Mouse (Mus musculus): Measurements from ENCODE around the gene Dock4. TPM values are rescaled to one million over a fixed set of nuclear protein-coding genes. Genes with fewer than 3 reads are reported as not detected.

The Dock4 gene
- polyA plus RNA-seq, 1 experiment, result 12.7 TPM

DNA sequence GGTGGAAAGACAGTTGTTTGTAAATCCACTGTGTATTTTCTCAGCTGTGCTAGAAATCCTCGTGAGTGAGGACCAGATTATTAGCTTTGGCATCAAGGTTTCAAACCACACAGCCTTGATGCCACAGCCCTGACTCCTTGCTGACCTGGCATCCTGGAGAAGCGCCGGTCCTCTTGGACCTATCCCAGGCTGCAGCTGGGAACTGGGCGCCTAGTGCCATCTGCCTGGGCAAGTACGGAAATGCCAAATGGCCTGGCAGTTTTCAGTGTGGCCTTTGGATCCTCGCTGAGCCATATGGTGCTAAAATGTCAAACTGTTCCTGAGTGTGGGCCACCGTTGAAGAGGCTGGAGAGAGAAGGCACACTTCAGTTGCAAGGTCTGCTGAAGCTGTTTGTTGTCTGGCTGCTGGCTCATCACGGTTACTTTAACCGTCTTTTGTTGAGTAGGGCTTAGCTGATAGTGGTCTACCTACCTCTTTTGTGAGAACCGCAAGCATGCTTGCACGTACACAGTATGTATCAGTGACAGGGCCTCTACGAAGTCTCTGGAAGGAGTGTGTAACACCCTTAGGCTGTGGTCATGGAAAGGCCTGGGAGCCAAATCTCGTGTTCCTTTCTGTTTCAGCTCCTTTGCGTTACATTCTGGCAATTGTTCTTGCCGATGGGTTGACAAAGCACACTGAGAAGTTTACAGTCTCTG, 53.3 kb downstream of the Dock4 start:
- Histone ChIP-seq H3K9me3 (replicated peaks; ENCODE audit: control insufficient read depth, insufficient read depth, low read length, poor library complexity, severe bottlenecking) (no peaks in the 10 kb centered on the region), H3K27ac (ENCODE audit: insufficient read depth, low read length) (no peak overlapping the region), H3K4me3 (ENCODE audit: low read depth, low read length) (no peak overlapping the region), H3K36me3 (ENCODE audit: control insufficient read depth, insufficient read depth, low read length, poor library complexity, severe bottlenecking) (no peaks in the 10 kb centered on the region), H3K4me1 (ENCODE audit: control insufficient read depth, insufficient read depth, low read length) (no peaks in the 10 kb centered on the region), H3K27me3 (ENCODE audit: control insufficient read depth, insufficient read depth, low read length, poor library complexity, severe bottlenecking) (no peaks in the 10 kb centered on the region), H3K9ac (ENCODE audit: low read depth, poor library complexity, severe bottlenecking) (no peak overlapping the region)
- TF ChIP-seq POLR2A (IDR thresholded peaks at IDR 0.05; ENCODE audit: insufficient read depth, low read length) (no peak), CTCF (IDR thresholded peaks at IDR 0.05; ENCODE audit: low read depth, low read length) (no peak), EP300 (IDR thresholded peaks at IDR 0.05; ENCODE audit: insufficient read depth, low read depth, low read length) (no peak)

DNA sequence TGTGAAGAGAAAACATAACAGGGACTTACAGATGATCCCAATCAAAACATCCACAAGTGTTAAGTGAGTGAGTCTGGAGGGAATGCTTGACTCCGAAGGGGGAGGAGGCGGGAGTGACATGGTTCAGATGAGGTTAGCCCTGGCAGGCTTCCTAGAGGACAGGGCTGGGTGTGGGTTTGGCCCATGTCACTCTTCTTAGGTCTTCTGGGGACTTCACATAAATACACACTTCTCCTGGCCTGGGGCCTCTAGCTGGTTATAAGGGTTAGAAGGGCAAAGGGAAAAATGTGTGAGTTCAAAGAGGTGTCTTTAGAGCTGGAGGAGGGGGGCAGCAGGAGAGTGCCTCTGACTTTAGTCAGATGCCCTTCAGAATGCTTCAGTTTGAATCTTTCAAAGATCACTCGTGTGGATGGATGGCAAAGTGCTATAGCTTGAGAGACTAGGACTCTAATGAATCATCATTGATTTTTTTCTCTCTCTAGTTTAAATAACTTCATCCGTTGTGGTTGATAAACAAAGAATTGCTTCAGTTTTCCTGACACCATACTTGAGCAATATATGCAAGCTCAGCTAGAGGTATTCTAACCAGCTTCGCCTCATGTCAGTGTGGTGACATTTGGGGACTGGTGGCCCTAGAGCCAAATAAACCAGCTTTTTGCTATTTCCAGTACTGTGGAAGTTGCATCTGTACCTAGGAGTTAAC, 54.0 kb downstream of the Dock4 start:
- no peak for TF ChIP-seq CTCF (IDR thresholded peaks at IDR 0.05; ENCODE audit: low read depth, low read length)
- TF ChIP-seq POLR2A (IDR thresholded peaks at IDR 0.05; ENCODE audit: insufficient read depth, low read length), result no peak
- no peak for TF ChIP-seq EP300 (IDR thresholded peaks at IDR 0.05; ENCODE audit: insufficient read depth, low read depth, low read length)

DNA sequence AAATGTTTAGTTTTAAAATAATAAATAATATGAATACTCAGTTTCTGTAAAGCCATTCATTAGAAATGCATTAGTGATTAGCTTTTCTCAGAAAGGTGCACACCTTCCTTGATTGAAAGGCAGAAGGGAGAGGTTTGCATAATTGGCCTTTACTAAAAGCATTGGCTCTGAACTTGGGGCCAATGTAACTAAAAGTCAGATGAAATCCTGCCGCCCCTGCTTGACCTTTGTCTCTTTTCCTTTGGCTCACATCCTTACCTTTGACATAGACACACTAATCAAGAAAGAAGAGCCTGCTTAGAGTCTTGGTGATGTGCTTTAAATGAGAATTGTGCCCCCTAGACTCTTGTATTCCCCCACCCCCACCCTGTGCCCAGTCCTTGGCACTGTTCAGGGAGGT, 55.4 kb downstream of the Dock4 start:
- no peak for TF ChIP-seq POLR2A (IDR thresholded peaks at IDR 0.05; ENCODE audit: insufficient read depth, low read length)
- no peaks in the 10 kb centered on the region for H3K9me3 ChIP-seq (replicated peaks; ENCODE audit: control insufficient read depth, insufficient read depth, low read length, poor library complexity, severe bottlenecking)
- no peaks in the 10 kb centered on the region for H3K4me1 ChIP-seq (ENCODE audit: control insufficient read depth, insufficient read depth, low read length)

More for the DNA sequence above, 54.0 kb downstream of the Dock4 start:
- Histone ChIP-seq H3K27me3 (ENCODE audit: control insufficient read depth, insufficient read depth, low read length, poor library complexity, severe bottlenecking) (no peaks in the 10 kb centered on the region), H3K9me3 (replicated peaks; ENCODE audit: control insufficient read depth, insufficient read depth, low read length, poor library complexity, severe bottlenecking) (no peaks in the 10 kb centered on the region), H3K27ac (ENCODE audit: insufficient read depth, low read length) (no peak overlapping the region), H3K4me1 (ENCODE audit: control insufficient read depth, insufficient read depth, low read length) (no peaks in the 10 kb centered on the region), H3K4me3 (ENCODE audit: low read depth, low read length) (no peak overlapping the region), H3K36me3 (ENCODE audit: control insufficient read depth, insufficient read depth, low read length, poor library complexity, severe bottlenecking) (no peaks in the 10 kb centered on the region), H3K9ac (ENCODE audit: low read depth, poor library complexity, severe bottlenecking) (no peak overlapping the region)

DNA sequence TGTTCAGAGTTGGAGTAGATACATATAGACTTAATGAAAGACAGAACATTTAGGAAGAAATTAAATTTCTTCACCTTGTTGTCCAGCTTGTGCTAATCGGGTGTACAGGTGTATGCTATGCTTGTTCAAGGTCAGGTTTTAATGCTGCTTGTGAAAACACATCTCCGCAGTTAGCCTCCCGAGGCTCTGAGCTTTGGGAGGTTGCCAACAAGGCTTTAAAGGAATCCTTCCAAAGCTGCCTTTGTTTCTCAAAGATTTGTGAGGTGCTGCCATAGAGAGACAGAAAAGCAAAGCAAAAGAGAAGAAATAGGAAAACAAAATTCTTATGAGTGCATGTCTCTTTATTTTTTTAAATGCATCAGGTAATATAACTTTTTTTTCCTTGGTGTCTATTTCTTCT, 57.8 kb downstream of the Dock4 start:
- Histone ChIP-seq H3K4me1 (ENCODE audit: control insufficient read depth, insufficient read depth, low read length) (no peaks in the 10 kb centered on the region), H3K9me3 (replicated peaks; ENCODE audit: control insufficient read depth, insufficient read depth, low read length, poor library complexity, severe bottlenecking) (no peaks in the 10 kb centered on the region), H3K27me3 (ENCODE audit: control insufficient read depth, insufficient read depth, low read length, poor library complexity, severe bottlenecking) (no peaks in the 10 kb centered on the region), H3K36me3 (ENCODE audit: control insufficient read depth, insufficient read depth, low read length, poor library complexity, severe bottlenecking) (no peaks in the 10 kb centered on the region), H3K4me3 (ENCODE audit: low read depth, low read length) (no peak overlapping the region), H3K27ac (ENCODE audit: insufficient read depth, low read length) (no peak overlapping the region), H3K9ac (ENCODE audit: low read depth, poor library complexity, severe bottlenecking) (no peak overlapping the region)
- TF ChIP-seq EP300 (IDR thresholded peaks at IDR 0.05; ENCODE audit: insufficient read depth, low read depth, low read length) (no peak), POLR2A (IDR thresholded peaks at IDR 0.05; ENCODE audit: insufficient read depth, low read length) (no peak), CTCF (IDR thresholded peaks at IDR 0.05; ENCODE audit: low read depth, low read length) (no peak)

More for the DNA sequence above, 55.4 kb downstream of the Dock4 start:
- Histone ChIP-seq H3K36me3 (ENCODE audit: control insufficient read depth, insufficient read depth, low read length, poor library complexity, severe bottlenecking) (no peaks in the 10 kb centered on the region), H3K27ac (ENCODE audit: insufficient read depth, low read length) (no peak overlapping the region), H3K9ac (ENCODE audit: low read depth, poor library complexity, severe bottlenecking) (no peak overlapping the region), H3K27me3 (ENCODE audit: control insufficient read depth, insufficient read depth, low read length, poor library complexity, severe bottlenecking) (no peaks in the 10 kb centered on the region), H3K4me3 (ENCODE audit: low read depth, low read length) (no peak overlapping the region)

DNA sequence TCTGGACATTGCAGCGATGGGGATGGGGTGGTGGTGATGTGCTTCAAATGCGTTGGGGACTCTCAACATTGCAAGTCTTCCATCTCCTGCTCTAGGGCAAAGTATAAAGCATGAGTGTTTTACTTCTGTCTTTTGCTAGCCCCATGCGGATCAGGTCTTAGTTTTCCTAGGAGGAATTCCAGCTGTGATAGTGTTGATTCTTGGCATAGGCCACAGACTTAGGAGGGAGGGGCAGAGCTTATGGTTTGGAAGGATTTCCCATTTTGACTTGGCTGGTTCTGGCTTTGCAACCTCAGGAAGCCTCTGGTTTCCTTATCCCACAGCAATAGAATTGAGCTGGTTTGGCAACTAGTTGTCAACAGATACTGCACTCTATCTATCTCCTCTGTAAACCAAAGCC, 58.9 kb downstream of the Dock4 start:
- H3K36me3 ChIP-seq (ENCODE audit: control insufficient read depth, insufficient read depth, low read length, poor library complexity, severe bottlenecking), result no peaks in the 10 kb centered on the region
- H3K4me1 ChIP-seq (ENCODE audit: control insufficient read depth, insufficient read depth, low read length), result no peaks in the 10 kb centered on the region
- H3K27ac ChIP-seq (ENCODE audit: insufficient read depth, low read length), result no peak overlapping the region
- H3K9ac ChIP-seq (ENCODE audit: low read depth, poor library complexity, severe bottlenecking), result no peak overlapping the region
- H3K9me3 ChIP-seq (replicated peaks; ENCODE audit: control insufficient read depth, insufficient read depth, low read length, poor library complexity, severe bottlenecking), result no peaks in the 10 kb centered on the region
- no peak overlapping the region for H3K4me3 ChIP-seq (ENCODE audit: low read depth, low read length)
- H3K27me3 ChIP-seq (ENCODE audit: control insufficient read depth, insufficient read depth, low read length, poor library complexity, severe bottlenecking), result no peaks in the 10 kb centered on the region
- TF ChIP-seq EP300 (IDR thresholded peaks at IDR 0.05; ENCODE audit: insufficient read depth, low read depth, low read length) (no peak), CTCF (IDR thresholded peaks at IDR 0.05; ENCODE audit: low read depth, low read length) (no peak), POLR2A (IDR thresholded peaks at IDR 0.05; ENCODE audit: insufficient read depth, low read length) (no peak)

DNA sequence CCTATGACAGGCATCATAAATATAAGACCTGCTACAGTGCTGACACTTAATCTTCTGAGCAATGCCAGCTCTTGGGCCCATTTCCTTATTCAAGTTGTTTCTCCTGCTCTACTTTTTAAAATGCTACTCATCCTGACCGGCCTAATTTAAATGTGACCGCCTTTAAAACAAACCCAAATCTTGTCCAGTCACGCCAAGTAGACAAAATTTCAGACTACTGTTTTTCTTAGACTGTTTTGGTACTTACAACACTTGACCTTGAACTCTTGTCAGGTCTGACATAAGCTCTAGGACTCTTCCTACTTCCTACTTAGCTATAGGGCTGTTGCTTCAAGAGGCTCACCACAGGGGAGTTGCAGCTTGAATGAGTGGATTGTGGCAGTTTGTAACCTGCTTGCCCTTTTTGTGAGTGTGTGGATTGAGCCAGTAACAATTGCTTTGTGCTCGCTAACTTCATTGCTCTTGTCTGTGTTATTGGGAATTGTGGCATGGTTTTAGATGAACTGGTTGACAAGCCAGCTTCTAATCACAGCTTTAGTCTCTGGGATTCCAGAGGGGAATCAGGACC, 62.2 kb downstream of the Dock4 start:
- peak overlapping the region; percentile 54 for H3K27ac ChIP-seq (ENCODE audit: insufficient read depth, low read length)
- no peak for TF ChIP-seq CTCF (IDR thresholded peaks at IDR 0.05; ENCODE audit: low read depth, low read length)
- no peak for TF ChIP-seq EP300 (IDR thresholded peaks at IDR 0.05; ENCODE audit: insufficient read depth, low read depth, low read length)
- TF ChIP-seq POLR2A (IDR thresholded peaks at IDR 0.05; ENCODE audit: insufficient read depth, low read length), result no peak
- H3K9ac ChIP-seq (ENCODE audit: low read depth, poor library complexity, severe bottlenecking), result no peak overlapping the region
- no peaks in the 10 kb centered on the region for H3K36me3 ChIP-seq (ENCODE audit: control insufficient read depth, insufficient read depth, low read length, poor library complexity, severe bottlenecking)
- no peaks in the 10 kb centered on the region for H3K9me3 ChIP-seq (replicated peaks; ENCODE audit: control insufficient read depth, insufficient read depth, low read length, poor library complexity, severe bottlenecking)
- no peaks in the 10 kb centered on the region for H3K27me3 ChIP-seq (ENCODE audit: control insufficient read depth, insufficient read depth, low read length, poor library complexity, severe bottlenecking)
- no peaks in the 10 kb centered on the region for H3K4me1 ChIP-seq (ENCODE audit: control insufficient read depth, insufficient read depth, low read length)
- no peak overlapping the region for H3K4me3 ChIP-seq (ENCODE audit: low read depth, low read length)
